Mouse (Mus musculus) kidney, postnatal 14 days (tissue): ENCODE results near the gene Cmah.

Experiments
- DNase-seq: peaks from one replicate; pipeline ENCODE4 v3.0.0; 2022; ENCODE audit warnings: mixed read lengths

Cmah gene

GRCm38 (mm10) chr13:24520796-24521195, 193.6 kb downstream of the Cmah start:
- peak; percentile 5 for DNase-seq

GRCm38 (mm10) chr13:24521446-24522342, 194.5 kb downstream of the Cmah start:
- peak; percentile 11 for DNase-seq

- DNase-seq: no peak
Observed at GRCm38 (mm10) chr13:24522343-24522837, 195.2 kb downstream of the Cmah start.

- DNase-seq: no peak
Observed at GRCm38 (mm10) chr13:24523587-24524221, 196.5 kb downstream of the Cmah start.

GRCm38 (mm10) chr13:24524468-24524867, 197.3 kb downstream of the Cmah start:
- DNase-seq: no peak

- DNase-seq: no peak
Observed at GRCm38 (mm10) chr13:24525551-24525950, 198.3 kb downstream of the Cmah start.

GRCm38 (mm10) chr13:24526916-24527315, 199.7 kb downstream of the Cmah start:
- DNase-seq: no peak
